Mouse (Mus musculus) hematopoietic stem cell, adult 5-6 weeks (primary cell): ENCODE measurements around the gene Ankrd31. TPM values are rescaled to one million over a fixed set of nuclear protein-coding genes. Genes with fewer than 3 reads are reported as not detected.
"Not testable (repeated sequence)": the region's sequence is repeated elsewhere in the genome, so short reads cannot be mapped to it uniquely, and the experiment has no call there.

Experiments used
- ATAC-seq, 2 experiments: fragments of 125-278 bp in 1 of 2; replicated peaks in 1 of 2; 2 replicates each; pipeline ENCODE4 v1.8.0; 2016 to 2017; ENCODE audit warnings: inconsistent platforms in 2 of 2, mild to moderate bottlenecking in 2 of 2, moderate number of reproducible peaks in 2 of 2, low read depth in 1 of 2, moderate TSS enrichment in 1 of 2; ENCODE audit not compliant: low FRiP score in 2 of 2, poor library complexity in 2 of 2, severe bottlenecking in 2 of 2, insufficient read depth in 1 of 2, low TSS enrichment in 1 of 2
- total RNA-seq: library from RNA; stranded (forward); fragments of 172-1452, 232-1000 nt; gene quantifications from 2 replicates; pipeline ENCODE4 v1.2.3, GENCODE M21; 2017

Gene Ankrd31
- total RNA-seq, 1 experiment from 2014 or later: not detected

GRCm38 (mm10) chr13:96797500-96797899 is 49.4 kb downstream of the Ankrd31 start:
- ATAC-seq: no peak

- ATAC-seq: no peak
Measured at GRCm38 (mm10) chr13:96849752-96850151, 101.7 kb downstream of the Ankrd31 start.

GRCm38 (mm10) chr13:96852133-96852532 is 104.1 kb downstream of the Ankrd31 start:
- no peak for ATAC-seq

- ATAC-seq: no peak; a peak in 1 of 4 replicates
Measured at GRCm38 (mm10) chr13:96853256-96853655, 105.2 kb downstream of the Ankrd31 start.

- ATAC-seq: peak in 1 of 2 experiments; percentile 36; a peak in 1 of 4 replicates
Measured at GRCm38 (mm10) chr13:96855191-96855590, 107.1 kb downstream of the Ankrd31 start.

- ATAC-seq: no peak
Measured at GRCm38 (mm10) chr13:96859161-96859560, 111.1 kb downstream of the Ankrd31 start.

- ATAC-seq: no peak
Measured at GRCm38 (mm10) chr13:96870742-96871141, 122.7 kb downstream of the Ankrd31 start.

GRCm38 (mm10) chr13:96874071-96874470 is 126.0 kb downstream of the Ankrd31 start:
- ATAC-seq: no peak

GRCm38 (mm10) chr13:96878220-96879057 is 130.4 kb downstream of the Ankrd31 start:
- no peak for ATAC-seq

- ATAC-seq: no peak
Measured at GRCm38 (mm10) chr13:96884534-96884933, 136.5 kb downstream of the Ankrd31 start.

- no peak for ATAC-seq
Measured at GRCm38 (mm10) chr13:96889985-96890384, 141.9 kb downstream of the Ankrd31 start.

GRCm38 (mm10) chr13:96895144-96895543 is 147.1 kb downstream of the Ankrd31 start:
- ATAC-seq: no peak

GRCm38 (mm10) chr13:96906717-96907116 is 158.6 kb downstream of the Ankrd31 start:
- no peak for ATAC-seq

GRCm38 (mm10) chr13:96911202-96911601 is 163.1 kb downstream of the Ankrd31 start:
- 0 out of 4 replicates have a peak, but pooled peaks of 1 of the 2 experiments have one; percentile 37 for ATAC-seq

GRCm38 (mm10) chr13:96923134-96923533 is 175.1 kb downstream of the Ankrd31 start:
- not testable (repeated sequence) for ATAC-seq

GRCm38 (mm10) chr13:96923999-96924961 is 176.2 kb downstream of the Ankrd31 start, which contains the start of gene Gcnt4:
Gcnt4 (plus strand) TSS chr13:96924689.
- ATAC-seq: peak; percentile 70 to 75

- ATAC-seq: 0 out of 4 replicates have a peak, but pooled peaks of 1 of the 2 experiments have one; percentile 21
Measured at GRCm38 (mm10) chr13:96924985-96925745, 177.1 kb downstream of the Ankrd31 start.
